Mouse (Mus musculus) CH12.LX (cell line): ENCODE results near the gene Gsap. TPM values are rescaled to one million over a fixed set of nuclear protein-coding genes. Genes with fewer than 3 reads are reported as not detected.

Source experiments
- DNase-seq: peaks from one replicate; pipeline ENCODE4 v3.0.0-alpha.2; 2013; ENCODE audit errors: extremely low read depth
- H3K27ac ChIP-seq: 2 replicates; pipeline ENCODE4 v1.5.1; 2012; ENCODE audit warnings: low read depth, mild to moderate bottlenecking, control low read depth, moderate library complexity; ENCODE audit not compliant: insufficient read depth
- H3K27me3 ChIP-seq: replicated peaks from 2 replicates; pipeline ENCODE3; 2012; ENCODE audit warnings: inconsistent platforms
- H3K36me3 ChIP-seq, 2 experiments: replicated peaks in 1 of 2; 2 replicates each; pipeline versions ENCODE3 to v1.6.1; 2012; ENCODE audit warnings: inconsistent platforms in 1 of 2, low read length in 1 of 2, mild to moderate bottlenecking in 1 of 2, mixed read lengths in 1 of 2, moderate library complexity in 1 of 2; ENCODE audit not compliant: control insufficient read depth in 1 of 2, insufficient read depth in 1 of 2
- H3K4me1 ChIP-seq, 2 experiments: 2 replicates each; pipeline ENCODE4 v1.6.1; 2012; ENCODE audit warnings: inconsistent platforms in 1 of 2, moderate library complexity in 1 of 2; ENCODE audit not compliant: insufficient read depth in 2 of 2, control insufficient read depth in 1 of 2
- H3K4me2 ChIP-seq: 2 replicates; pipeline ENCODE4 v1.6.1; 2012; ENCODE audit warnings: low read depth, mild to moderate bottlenecking, control low read depth; ENCODE audit not compliant: poor library complexity, insufficient read depth, severe bottlenecking
- H3K4me3 ChIP-seq, 3 experiments: fragments of 150-350 bp in 1 of 3; sonication (generic) in 1 of 3; replicated peaks in 1 of 3; 2 replicates each; pipeline versions ENCODE3 to v1.5.1; 2011 to 2012; ENCODE audit warnings: low read depth in 2 of 3, low read length in 2 of 3, mild to moderate bottlenecking in 2 of 3, moderate library complexity in 2 of 3, control low read depth in 1 of 3, improper control_type of control experiment in 1 of 3, inconsistent platforms in 1 of 3, mixed read lengths in 1 of 3; ENCODE audit not compliant: poor library complexity in 1 of 3
- H3K79me2 ChIP-seq: replicated peaks from 2 replicates; pipeline ENCODE4 v1.6.1; 2012; ENCODE audit warnings: mild to moderate bottlenecking, moderate library complexity; ENCODE audit not compliant: control insufficient read depth, poor library complexity, insufficient read depth, severe bottlenecking; ENCODE audit errors: extremely low read depth
- H3K9ac ChIP-seq: 2 replicates; pipeline ENCODE4 v1.6.1; 2012; ENCODE audit warnings: low read depth, mild to moderate bottlenecking, control low read depth, moderate library complexity; ENCODE audit not compliant: insufficient read depth
- H3K9me3 ChIP-seq: replicated peaks from 2 replicates; pipeline ENCODE3; 2012; ENCODE audit warnings: low read length, inconsistent platforms, mixed read lengths
- BHLHE40 ChIP-seq: IDR thresholded peaks from 2 replicates; pipeline ENCODE4 v1.6.1; 2011; ENCODE audit warnings: mild to moderate bottlenecking, low read depth, low read length, improper control_type of control experiment
- CHD1 ChIP-seq: IDR thresholded peaks from 2 replicates; pipeline ENCODE4 v1.6.1; 2012; ENCODE audit warnings: low read depth, low read length, improper control_type of control experiment, inconsistent platforms
- CHD2 ChIP-seq: IDR thresholded peaks from 2 replicates; pipeline ENCODE4 v1.6.1; 2011; ENCODE audit warnings: low read length, improper control_type of control experiment
- ELF1 ChIP-seq: IDR thresholded peaks from 2 replicates; pipeline ENCODE4 v1.6.1; 2014; ENCODE audit warnings: low read depth, mild to moderate bottlenecking, inconsistent platforms, low read length, improper control_type of control experiment
- EP300 ChIP-seq: IDR thresholded peaks from 2 replicates; pipeline ENCODE4 v1.6.1; 2011; ENCODE audit warnings: low read length, improper control_type of control experiment
- ETS1 ChIP-seq: conservative IDR thresholded peaks from 2 replicates; pipeline ENCODE4 v1.6.1; 2012; ENCODE audit warnings: low read depth, mild to moderate bottlenecking, inconsistent platforms, low read length, improper control_type of control experiment, moderate library complexity
- JUND ChIP-seq: conservative IDR thresholded peaks from 2 replicates; pipeline ENCODE4 v1.6.1; 2011; ENCODE audit warnings: low read depth, low read length, improper control_type of control experiment
- MAFK ChIP-seq: IDR thresholded peaks from 2 replicates; pipeline ENCODE4 v1.6.1; 2011; ENCODE audit warnings: low read length, improper control_type of control experiment; ENCODE audit not compliant: insufficient replicate concordance
- MAZ ChIP-seq: IDR thresholded peaks from 2 replicates; pipeline ENCODE4 v1.6.1; 2012; ENCODE audit warnings: low read depth, mild to moderate bottlenecking, inconsistent platforms, low read length, improper control_type of control experiment, moderate library complexity
- MEF2A ChIP-seq: IDR thresholded peaks from 2 replicates; pipeline ENCODE4 v1.6.1; 2014; ENCODE audit warnings: low read depth, mild to moderate bottlenecking, inconsistent platforms, low read length, improper control_type of control experiment, borderline replicate concordance
- MXI1 ChIP-seq: IDR thresholded peaks from 2 replicates; pipeline ENCODE4 v1.6.1; 2011; ENCODE audit warnings: mild to moderate bottlenecking, low read depth, low read length, improper control_type of control experiment
- MYC ChIP-seq: IDR thresholded peaks from 2 replicates; pipeline ENCODE4 v1.6.1; 2011; ENCODE audit warnings: low read depth, mild to moderate bottlenecking, improper control_type of control experiment, low read length
- PAX5 ChIP-seq: IDR thresholded peaks from 2 replicates; pipeline ENCODE4 v1.6.1; 2012; ENCODE audit warnings: low read length, inconsistent platforms, mixed read lengths
- POLR2AphosphoS2 ChIP-seq: IDR thresholded peaks from 2 replicates; pipeline ENCODE4 v1.6.1; 2011; ENCODE audit warnings: low read depth, low read length, improper control_type of control experiment
- RAD21 ChIP-seq: IDR thresholded peaks from 2 replicates; pipeline ENCODE4 v1.6.1; 2011; ENCODE audit warnings: low read depth, mild to moderate bottlenecking, low read length, improper control_type of control experiment, moderate library complexity
- UBTF ChIP-seq: IDR thresholded peaks from 2 replicates; pipeline ENCODE4 v1.6.1; 2012; ENCODE audit warnings: low read depth, mild to moderate bottlenecking, inconsistent platforms, low read length, improper control_type of control experiment, moderate library complexity
- USF2 ChIP-seq: conservative IDR thresholded peaks from 2 replicates; pipeline ENCODE4 v1.6.1; 2011; ENCODE audit warnings: low read depth, low read length, improper control_type of control experiment
- ZKSCAN1 ChIP-seq: IDR thresholded peaks from 2 replicates; pipeline ENCODE4 v1.6.1; 2012; ENCODE audit warnings: low read depth, inconsistent platforms, low read length, improper control_type of control experiment, borderline replicate concordance
- ZNF384 ChIP-seq: IDR thresholded peaks from 2 replicates; pipeline ENCODE4 v1.6.1; 2012; ENCODE audit warnings: low read depth, low read length, improper control_type of control experiment, inconsistent platforms
- dilution Hi-C: fragments of 300-500 bp; cut with MboI; formaldehyde crosslinking; loops from 2 replicates; pipeline ENCODE4 v1.14.3; 2020; ENCODE audit warnings: low sequenced_read_pairs; ENCODE audit not compliant: extremely low pct_unique_long_range_greater_than_20kb, extremely low pct_ligation_motif_present
- in situ Hi-C: fragments of 300-500 bp; cut with MboI; formaldehyde crosslinking; loops from 3 replicates; pipeline ENCODE4 v1.14.3; 2019; ENCODE audit warnings: low sequenced_read_pairs, low pct_ligation_motif_present, low pct_unique_long_range_greater_than_20kb, mixed read lengths
- polyA plus RNA-seq: library from polyadenylated mRNA; unstranded; fragments of >175 nt; gene quantifications from 2 replicates; pipeline ENCODE4 v1.2.1, GENCODE M21; 2012; ENCODE audit warnings: low read depth; ENCODE audit not compliant: insufficient read length
- total RNA-seq, 2 experiments: library from RNA; depleted of rRNA; stranded (reverse); fragments of 300-350 nt in 1 of 2; fragments of >200 nt in 1 of 2; gene quantifications; 2 replicates each; pipeline ENCODE4 v1.2.3; 2012 to 2014

Gsap gene
- total and polyA plus RNA-seq, 3 experiments, result 1.7 to 3.8 (median 2.2) TPM

- TF ChIP-seq MAFK, result no peak
- TF ChIP-seq JUND, result no peak
- TF ChIP-seq PAX5, result no peak
- TF ChIP-seq UBTF, result no peak
- TF ChIP-seq ETS1, result no peak
- TF ChIP-seq MXI1, result no peak
- TF ChIP-seq ZNF384, result no peak
- TF ChIP-seq MYC, result no peak
- no peak for TF ChIP-seq MEF2A
- TF ChIP-seq ZKSCAN1, result no peak
- no peak for TF ChIP-seq USF2
- no peak for TF ChIP-seq MAZ
- no peak for TF ChIP-seq BHLHE40
- no peak for TF ChIP-seq CHD2
- TF ChIP-seq POLR2AphosphoS2, result no peak
- TF ChIP-seq, all 38 proteins: peak for 0
- in situ Hi-C loops, result no loop called here
These were observed 68.9 kb downstream of the Gsap start for GRCm38 (mm10) chr5:21254731-21255525.

GRCm38 (mm10) chr5:21255551-21256132 is 69.6 kb downstream of the Gsap start:
- no peak overlapping the region; the same call in 1 of the 2 replicates for H3K4me2 ChIP-seq
- in situ Hi-C loops, result no loop called here
- H3K4me3 ChIP-seq, result no peak overlapping the region
- no peaks in the 10 kb centered on the region for H3K79me2 ChIP-seq
- peak overlapping the region; percentile 27; the same call in 1 of the 2 replicates for H3K27ac ChIP-seq
- H3K27me3 ChIP-seq, result no peaks in the 10 kb centered on the region
- no peak overlapping the region for H3K9ac ChIP-seq
- H3K36me3 ChIP-seq, result peaks cover 0 to 10% of the 10 kb centered on the region in 2 experiments
- H3K9me3 ChIP-seq, result no peaks in the 10 kb centered on the region
- dilution Hi-C loops, result no loop called here
- DNase-seq, result peak; percentile 45
- H3K4me1 ChIP-seq, result peaks cover 8 to 29% of the 10 kb centered on the region in 2 experiments; a peak in 3 of 4 replicates
- TF ChIP-seq EP300, result 0 out of 2 replicates have a peak, but pooled peaks have one; percentile 25
- no peak for TF ChIP-seq MEF2A
- TF ChIP-seq BHLHE40, result 0 out of 2 replicates have a peak, but pooled peaks have one; percentile 5
- TF ChIP-seq ELF1, result 0 out of 2 replicates have a peak, but pooled peaks have one; percentile 26
- no peak for TF ChIP-seq RAD21
- no peak for TF ChIP-seq PAX5
- TF ChIP-seq CHD1, result no peak
- TF ChIP-seq, all 38 proteins: peak for 3

More at GRCm38 (mm10) chr5:21254731-21255525, 68.9 kb downstream of the Gsap start:
- no peak overlapping the region for H3K4me2 ChIP-seq
- no peak overlapping the region for H3K4me3 ChIP-seq
- dilution Hi-C loops, result no loop called here
- peaks cover 8 to 29% of the 10 kb centered on the region in 2 experiments; a peak in 3 of 4 replicates for H3K4me1 ChIP-seq
- H3K79me2 ChIP-seq, result no peaks in the 10 kb centered on the region
- H3K36me3 ChIP-seq, result peaks cover 0 to 9% of the 10 kb centered on the region in 2 experiments
- DNase-seq, result no peak
- no peaks in the 10 kb centered on the region for H3K9me3 ChIP-seq
- no peak overlapping the region for H3K27ac ChIP-seq
- H3K9ac ChIP-seq, result no peak overlapping the region
- no peaks in the 10 kb centered on the region for H3K27me3 ChIP-seq
